Mouse (Mus musculus): ENCODE measurements around the gene Ptprr.

The Ptprr gene

DNA sequence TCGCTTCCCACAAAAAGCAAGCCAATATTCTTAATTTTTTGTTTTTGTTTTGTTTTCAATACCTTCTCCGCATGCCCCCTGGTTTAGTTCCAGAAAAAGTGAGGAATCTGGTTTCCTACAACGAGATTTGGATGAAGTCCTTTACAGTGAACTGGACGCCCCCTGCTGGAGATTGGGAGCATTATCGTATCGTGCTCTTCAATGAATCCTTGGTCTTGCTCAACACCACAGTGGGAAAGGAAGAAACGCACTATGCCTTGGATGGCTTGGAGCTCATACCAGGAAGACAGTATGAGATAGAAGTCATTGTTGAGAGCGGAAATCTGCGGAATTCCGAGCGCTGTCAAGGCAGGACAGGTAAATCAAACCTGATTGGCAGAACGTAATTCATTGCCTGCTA is 301.2 kb downstream of the Ptprr start:
- intact Hi-C loops (cut with DNase I) = loop anchor here (2.0 kb wide), 1 partner anchor 110 kb away; no protein-coding TSS in a partner anchor

Data from adrenal gland (tissue).